Mouse (Mus musculus) megakaryocyte, embryonic 14.5 days (primary cell): ENCODE data around the gene Spcs2.

ENCODE experiments used
- FLI1 ChIP-seq: IDR thresholded peaks from 2 replicates; pipeline ENCODE4 v1.6.1; 2012; ENCODE audit warnings: low read length, inconsistent platforms, mixed read lengths
- GATA1 ChIP-seq: IDR thresholded peaks from 3 replicates; pipeline ENCODE4 v1.6.1; 2012; ENCODE audit warnings: mixed read lengths, low read length, inconsistent platforms, borderline replicate concordance

- TF ChIP-seq GATA1 (no peak), FLI1 (no peak)
Measured at GRCm38 (mm10) chr7:99788563-99788962, 74.7 kb downstream of the Spcs2 start.
